Mouse (Mus musculus) lung, postnatal 25 days (tissue): ENCODE results near the gene Sema6b.
A peak's percentile ranks its signal among the peaks of the same experiment; 100 is the strongest.

ENCODE experiments used
- DNase-seq: peaks from one replicate; pipeline ENCODE4 v3.0.0; 2022; ENCODE audit warnings: low spot score

Gene Sema6b

DNA sequence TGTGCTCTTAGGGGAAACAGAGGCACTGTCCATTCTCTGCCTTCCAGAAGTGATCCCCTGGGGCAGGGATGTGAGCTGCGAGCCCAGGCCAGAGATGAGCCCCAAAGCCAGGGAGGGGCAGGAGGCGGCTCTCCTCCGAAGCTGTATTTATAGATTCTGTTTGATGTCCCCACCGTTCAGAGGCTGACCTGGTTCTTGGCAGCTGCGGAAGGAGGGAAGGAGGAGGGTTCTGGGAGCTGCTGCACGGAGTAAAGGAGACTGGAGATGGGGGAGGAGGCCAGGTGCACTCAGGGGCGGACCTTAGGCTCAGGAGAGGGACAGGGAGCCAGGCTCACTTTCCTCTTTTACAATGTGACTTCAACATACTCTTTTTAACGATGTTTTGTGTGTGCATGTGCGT is 6.0 kb upstream of the Sema6b start:
- DNase-seq: no peak

DNA sequence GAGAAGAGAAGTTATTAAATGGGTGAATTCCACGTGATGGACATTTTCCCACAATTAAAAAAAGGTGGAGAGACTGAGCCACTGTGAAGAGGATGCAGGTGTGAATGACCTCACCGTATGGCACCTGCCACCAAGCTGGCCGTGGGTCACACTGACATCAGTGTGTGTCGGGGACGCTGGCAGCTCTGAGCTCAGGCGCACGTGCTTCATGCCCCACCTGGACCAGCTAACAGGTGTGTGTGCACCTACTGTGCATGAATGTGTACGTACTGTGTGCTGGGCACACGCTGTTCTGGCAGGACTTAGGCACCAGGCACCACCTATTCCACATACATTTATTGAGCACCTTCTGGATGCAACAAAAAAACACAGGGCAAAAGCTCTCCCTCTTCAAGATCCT is 4.4 kb upstream of the Sema6b start:
- no peak for DNase-seq

DNA sequence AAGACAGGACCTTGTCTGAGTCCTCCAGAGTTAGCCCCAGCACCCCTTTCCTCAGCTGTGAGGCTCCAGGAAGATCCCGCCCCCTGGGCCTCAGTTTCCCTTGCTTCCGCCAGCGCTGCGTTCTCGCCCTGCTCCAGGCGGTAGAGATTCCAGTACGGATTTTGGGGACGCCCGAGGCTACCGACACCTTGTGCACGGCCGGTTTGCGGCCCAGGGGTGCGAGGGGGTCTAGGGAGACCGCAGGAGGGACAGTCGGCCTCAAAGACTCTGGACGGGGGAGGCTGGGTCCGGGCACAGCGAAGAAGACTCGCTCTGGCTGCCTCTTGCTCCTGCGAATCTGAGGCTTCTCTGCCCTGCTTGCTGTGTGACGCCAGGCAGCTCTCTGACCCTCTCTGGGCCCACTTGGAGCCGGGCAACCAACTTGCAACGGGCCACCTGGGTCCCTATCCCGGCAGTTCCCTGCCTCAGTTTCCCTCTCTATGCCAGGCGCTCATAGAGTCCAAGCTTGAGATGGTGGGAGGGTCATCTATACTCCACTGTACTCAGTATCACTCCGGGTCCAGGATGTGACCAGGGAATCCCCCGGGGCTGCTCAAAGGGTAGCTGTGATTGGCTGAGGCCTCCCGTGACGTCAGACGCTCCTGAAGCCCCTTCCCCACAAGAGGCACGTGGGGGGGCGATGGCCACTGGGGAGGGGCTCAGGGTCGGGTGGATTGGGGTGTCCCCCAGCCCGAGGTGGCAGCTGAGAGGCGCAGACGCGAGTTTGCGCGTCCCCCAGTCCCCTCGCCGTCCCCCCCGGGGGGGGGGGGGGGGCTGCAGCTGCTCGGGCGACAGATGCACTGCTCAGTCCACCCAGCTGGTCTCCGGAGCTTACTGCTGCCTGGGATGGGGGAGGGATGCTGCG is 1.8 kb upstream of the Sema6b start:
- no peak for DNase-seq

GRCm38 (mm10) chr17:56139355-56139754 is 788 bp downstream of the Sema6b start:
- no peak for DNase-seq

DNA sequence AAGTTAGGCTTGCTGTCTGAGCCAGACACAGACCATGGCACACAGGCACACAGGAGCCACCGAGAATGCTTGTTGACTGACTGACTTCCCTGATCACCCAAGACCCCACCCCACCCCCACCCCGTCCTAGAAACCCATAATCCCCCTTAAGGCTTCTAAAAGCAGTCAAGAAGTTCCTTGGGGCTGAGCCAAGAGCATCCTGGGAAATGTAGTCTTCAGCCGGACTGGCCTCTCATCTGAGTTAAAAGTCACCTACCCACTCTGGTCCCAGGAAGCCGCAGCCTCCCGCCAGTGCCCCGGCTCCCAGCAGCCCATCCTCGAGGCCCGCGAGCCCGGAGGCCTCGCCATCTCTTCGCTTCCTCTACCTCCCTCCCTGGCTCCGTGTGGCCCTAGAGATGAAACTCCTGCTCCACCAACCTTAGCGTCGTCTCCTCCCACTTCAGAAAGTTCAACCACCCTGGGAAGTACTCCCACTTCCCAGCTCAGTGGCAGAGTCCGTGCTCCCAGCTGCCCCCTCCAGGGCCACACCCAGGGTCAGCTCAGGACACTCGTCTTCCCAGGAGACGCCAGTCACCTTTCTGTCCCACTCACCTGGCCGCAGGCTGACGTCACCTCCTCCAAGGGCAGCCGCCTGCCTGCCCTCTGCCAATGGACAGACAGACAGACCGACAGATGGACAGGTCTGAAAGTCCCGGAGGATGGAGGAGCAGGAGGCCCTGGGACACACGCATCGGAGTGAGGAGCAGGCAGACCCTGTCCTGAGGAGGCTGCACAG is 2.1 kb downstream of the Sema6b start:
- no peak for DNase-seq

DNA sequence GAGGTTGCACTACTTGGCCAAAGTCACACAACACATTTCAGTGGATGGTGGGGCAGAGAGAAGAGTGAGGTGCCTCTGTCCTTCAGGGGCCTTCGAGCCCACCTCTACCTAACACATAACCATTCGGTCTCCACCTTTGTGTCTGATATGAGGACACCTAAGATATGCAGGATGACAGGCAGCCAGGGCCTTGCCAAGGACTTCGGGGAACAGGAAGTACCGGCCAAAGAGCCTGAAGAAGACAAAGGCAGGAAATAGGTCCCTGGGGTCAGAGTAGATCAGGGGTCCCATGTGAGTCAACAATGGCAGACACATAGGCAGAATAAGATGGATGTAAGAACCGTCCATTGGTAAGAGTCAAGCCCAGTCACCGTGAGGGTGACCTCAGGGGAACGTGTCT is 3.6 kb downstream of the Sema6b start:
- DNase-seq: no peak

GRCm38 (mm10) chr17:56134463-56134971 is 5.6 kb downstream of the Sema6b start:
- peak; percentile 70 for DNase-seq

DNA sequence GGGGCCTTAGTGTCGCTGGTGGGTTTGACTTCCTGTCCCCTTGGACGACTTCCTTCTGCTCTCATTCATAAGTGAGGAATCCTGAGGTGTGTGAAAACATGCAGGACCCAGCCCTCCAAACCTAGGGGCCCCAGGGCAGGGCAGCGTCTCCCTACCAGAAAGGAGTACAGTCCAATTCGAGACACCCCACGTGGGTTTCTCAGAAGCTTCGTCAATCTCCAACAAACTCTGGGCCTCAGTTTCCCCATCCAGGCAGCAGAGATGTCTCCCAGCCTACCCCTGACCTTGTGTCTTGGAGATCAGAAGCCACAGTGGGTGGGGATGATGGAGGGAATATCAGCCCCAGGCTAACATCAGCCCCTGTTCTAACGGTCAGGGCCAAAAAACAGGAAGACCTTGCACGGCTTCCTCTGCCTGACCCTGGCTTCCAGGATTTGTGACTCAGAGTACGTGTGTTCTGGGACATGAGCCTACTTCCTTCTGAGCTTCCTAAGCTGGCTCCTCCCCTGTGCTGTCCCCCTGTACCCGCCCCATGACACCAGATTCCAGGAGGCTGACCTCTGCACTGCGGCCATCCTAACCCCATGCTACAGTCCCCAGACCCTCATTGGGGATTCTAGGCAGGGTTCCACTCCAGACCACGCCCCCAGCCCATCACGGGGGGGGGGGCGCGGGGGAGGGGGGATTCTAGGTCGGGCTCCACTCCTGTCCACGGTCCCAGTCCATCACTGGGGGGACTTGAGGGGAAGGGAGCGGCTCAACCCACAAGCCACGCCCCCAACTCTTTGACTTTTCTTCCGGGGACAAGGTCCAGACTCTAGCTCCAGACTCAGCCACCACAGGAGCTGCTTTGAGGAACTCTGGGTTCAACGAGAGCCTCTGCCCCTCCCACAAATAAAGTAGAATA is 6.4 kb downstream of the Sema6b start:
- peak; percentile 82 for DNase-seq

GRCm38 (mm10) chr17:56132661-56133060 is 7.5 kb downstream of the Sema6b start:
- DNase-seq: peak; percentile 63

- peak; percentile 66 for DNase-seq
Observed at GRCm38 (mm10) chr17:56131814-56132213, 8.3 kb downstream of the Sema6b start.

DNA sequence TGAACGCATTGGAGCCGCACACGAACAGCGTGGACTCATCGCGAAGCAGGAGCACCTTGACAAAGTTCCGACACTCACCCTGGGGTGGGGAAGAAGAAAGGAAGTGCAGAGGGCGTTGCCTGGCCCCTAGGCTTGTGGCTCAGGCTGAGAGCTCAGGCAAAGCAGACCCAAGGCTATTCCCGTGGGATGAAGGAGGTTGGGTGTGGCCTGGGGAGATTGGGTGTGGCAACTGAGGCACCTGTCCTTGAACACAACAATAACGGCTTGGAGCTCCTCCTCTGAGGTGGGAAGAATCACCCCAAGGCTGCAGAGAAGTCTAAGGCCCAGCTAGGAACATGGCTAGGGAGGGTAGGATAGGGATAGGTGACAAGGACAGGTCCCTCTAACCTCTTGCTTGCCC is 9.0 kb downstream of the Sema6b start:
- DNase-seq: no peak

DNA sequence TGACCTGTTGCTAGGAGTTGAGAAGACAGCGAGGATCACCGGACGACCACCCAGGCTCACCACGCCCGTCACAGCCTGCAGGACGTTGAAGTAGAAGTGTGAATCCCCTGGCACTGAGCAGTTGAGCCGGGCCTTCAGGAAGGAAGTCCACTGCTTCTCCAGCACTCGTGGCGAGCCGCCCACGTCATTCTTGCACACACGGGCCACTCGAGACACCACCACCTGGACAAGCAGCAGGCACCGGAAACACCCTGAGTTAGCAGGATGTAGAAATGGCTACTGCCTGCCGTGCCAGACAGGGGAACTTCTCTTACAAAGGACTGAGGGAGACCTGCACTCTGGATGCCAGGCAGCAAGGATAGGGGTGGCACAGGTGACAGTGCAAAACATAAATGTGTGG is 11.9 kb downstream of the Sema6b start:
- DNase-seq: no peak

DNA sequence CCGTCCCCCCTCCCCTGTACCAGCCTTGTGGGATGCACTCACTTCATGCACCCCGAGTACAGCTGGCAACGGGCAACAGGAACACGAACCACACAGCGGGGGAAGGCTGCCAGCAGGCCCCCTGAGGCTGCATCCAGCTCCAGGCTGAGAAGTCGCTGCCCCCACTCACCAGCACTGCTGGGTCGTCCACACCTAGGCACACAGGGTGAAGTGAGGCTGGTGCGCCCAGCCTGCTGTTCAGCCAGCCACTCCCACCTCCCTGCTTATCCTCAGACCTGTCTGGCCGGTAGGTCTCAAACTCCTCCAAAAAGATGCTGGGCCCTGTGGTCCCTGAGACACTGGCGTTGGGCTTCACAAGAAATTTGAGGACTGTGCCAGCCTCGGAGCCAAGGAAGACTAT is 14.0 kb downstream of the Sema6b start:
- DNase-seq: no peak

DNA sequence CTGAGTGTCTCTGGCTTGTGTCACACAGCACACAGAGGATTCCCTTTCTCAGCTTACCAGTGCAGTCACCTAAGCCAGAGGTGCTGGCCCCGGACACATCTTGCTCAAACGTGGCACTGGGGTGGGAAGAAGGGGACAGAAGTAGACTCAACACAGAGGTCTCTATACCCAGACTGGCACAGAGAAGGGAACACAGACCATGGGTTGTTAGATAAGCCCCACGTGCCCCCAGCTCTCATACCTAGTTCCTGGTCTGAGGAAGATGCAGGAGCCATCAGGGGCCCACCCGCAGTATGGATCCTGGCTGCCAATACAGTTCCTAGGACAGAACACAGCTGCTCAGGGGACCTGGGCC is 14.9 kb downstream of the Sema6b start:
- DNase-seq: no peak

DNA sequence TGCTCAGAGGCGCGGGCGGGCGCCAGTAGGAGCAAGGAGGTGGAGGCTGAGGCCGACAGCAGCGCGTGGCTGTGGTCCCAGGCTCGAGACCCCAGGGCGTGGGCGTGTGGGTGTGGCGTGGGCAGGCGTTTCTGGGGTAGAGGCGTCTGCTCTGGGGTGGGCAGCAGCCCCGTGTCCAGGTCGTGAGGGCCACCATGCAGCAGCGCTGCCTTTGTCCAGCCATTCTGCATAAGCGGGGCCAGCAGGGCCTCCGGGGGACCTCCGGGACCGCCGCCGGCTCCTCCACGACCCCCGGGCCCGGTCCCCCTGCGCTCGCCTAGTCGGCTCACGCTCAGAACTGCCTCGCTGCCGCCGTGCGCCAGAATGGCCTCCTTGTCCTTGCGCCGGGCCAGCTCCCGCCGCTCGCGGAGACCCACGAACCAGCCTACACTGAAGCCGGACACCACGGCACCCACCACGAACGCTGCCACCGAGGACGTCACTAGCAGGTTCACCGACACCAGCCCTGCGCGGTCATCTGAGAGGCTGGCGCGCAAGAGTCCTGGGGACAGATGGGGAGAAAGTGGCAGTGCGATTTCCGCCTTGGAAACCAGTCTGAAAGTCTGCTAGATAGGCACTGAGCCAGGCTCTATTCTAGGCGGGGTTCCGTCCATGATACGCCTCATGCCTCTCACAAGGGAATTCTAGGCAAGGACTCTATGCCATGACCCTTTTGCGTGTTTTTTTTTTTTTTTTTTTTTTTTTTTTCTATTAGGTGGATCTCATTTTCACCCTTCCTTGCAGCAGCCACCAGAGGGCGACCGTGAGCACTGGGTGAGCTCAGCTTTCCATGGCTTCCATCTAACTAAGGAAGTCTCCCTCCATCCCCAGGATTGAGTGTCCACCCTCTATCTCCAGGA is 15.5 kb downstream of the Sema6b start:
- DNase-seq: no peak

- no peak for DNase-seq
Observed at GRCm38 (mm10) chr17:56123681-56124340, 16.3 kb downstream of the Sema6b start.

DNA sequence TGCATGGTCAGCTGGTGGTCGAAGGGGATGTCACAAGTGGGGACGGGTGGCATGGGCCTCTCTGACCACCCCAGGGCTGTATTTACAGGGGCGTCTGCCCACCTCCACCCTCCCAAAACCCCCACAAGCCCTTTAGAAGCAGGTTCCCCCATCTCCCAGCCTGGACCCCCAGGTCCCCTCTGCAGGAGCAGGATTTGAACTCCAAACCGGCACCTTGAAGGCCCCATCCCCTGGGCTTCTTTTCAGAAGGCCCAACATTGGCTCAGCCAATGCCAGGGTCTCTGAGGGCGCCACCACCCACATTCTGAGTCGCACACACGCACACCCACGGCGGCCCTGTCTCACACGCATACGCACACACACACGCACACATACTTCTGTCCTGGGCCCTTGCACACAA is 17.0 kb downstream of the Sema6b start:
- DNase-seq: no peak

GRCm38 (mm10) chr17:56121826-56122225 is 18.3 kb downstream of the Sema6b start, which contains the start of gene Lrg1:
Gene Lrg1 (minus strand): TSS chr17:56122001.
- no peak for DNase-seq

DNA sequence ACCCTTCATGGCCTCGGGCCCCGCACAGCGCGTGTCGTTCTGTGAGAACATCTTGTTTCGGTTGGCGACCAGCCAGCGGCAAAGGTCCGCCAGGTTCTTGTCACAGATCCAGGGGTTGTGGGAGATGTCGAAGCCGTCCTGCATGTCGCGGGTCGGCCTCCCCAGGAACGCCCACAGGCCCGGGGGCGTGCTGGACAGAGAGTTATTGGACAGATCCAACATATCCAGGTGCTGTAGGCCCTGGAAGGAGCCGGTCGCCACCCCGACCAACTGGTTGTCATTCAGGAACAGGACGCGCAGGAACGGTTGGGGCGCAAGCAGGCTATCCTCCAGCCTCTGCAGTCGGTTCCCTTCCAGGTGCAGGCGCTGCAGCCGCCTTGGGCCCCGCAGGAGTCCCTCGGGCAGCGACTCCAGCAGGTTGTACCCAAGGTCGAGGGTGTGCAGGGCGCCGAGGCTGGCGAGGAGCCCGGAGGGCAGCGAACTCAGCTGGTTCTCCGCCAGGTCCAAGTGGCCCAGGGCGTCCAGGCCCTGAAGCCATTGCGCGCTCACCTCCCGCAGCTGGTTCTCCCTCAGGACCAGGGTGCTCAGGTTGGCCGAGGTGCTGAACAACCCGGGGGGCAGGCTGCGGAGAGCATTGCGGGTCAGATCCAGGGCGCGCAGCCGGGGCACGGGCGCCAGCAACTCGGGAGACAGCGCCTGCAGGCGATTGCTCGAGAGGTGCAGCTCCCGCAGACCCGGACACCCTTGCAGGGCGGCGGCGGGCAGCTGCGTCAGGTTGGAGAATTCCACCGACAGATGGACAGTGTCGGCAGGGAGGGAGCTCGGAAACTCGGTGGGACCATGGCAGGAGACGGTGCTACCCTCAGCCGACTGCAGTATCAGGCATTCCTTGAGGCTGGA is 19.9 kb downstream of the Sema6b start:
- DNase-seq: no peak
